Mouse (Mus musculus) liver, embryonic 15.5 days (tissue): Measurements from ENCODE around the gene Nudt4. TPM values are rescaled to one million over a fixed set of nuclear protein-coding genes. Genes with fewer than 3 reads are reported as not detected.

Experiments
- ATAC-seq: fragments of 200-750 bp; cut with Nextera tagmentation; 2 replicates; pipeline ENCODE4 v1.8.0; 2017; ENCODE audit warnings: moderate number of reproducible peaks, mild to moderate bottlenecking, moderate library complexity; ENCODE audit not compliant: insufficient read depth
- H3K27ac ChIP-seq: fragments of 300-500 bp; sonication (generic); replicated peaks from 2 replicates; pipeline ENCODE4 v1.5.1; 2015; ENCODE audit warnings: mild to moderate bottlenecking, inconsistent platforms
- H3K27me3 ChIP-seq: fragments of 300-500 bp; sonication (generic); 2 replicates; pipeline ENCODE4 v1.6.1; 2015; ENCODE audit warnings: mild to moderate bottlenecking, inconsistent platforms
- H3K36me3 ChIP-seq: fragments of 300-500 bp; sonication (generic); replicated peaks from 2 replicates; pipeline ENCODE4 v1.6.1; 2015; ENCODE audit warnings: moderate library complexity, mild to moderate bottlenecking, inconsistent platforms
- H3K4me1 ChIP-seq: fragments of 300-500 bp; sonication (generic); replicated peaks from 2 replicates; pipeline ENCODE4 v1.6.1; 2015; ENCODE audit warnings: inconsistent platforms
- H3K4me2 ChIP-seq: fragments of 300-500 bp; sonication (generic); 2 replicates; pipeline ENCODE4 v1.6.1; 2015; ENCODE audit warnings: moderate library complexity, mild to moderate bottlenecking, inconsistent platforms
- H3K4me3 ChIP-seq: fragments of 300-500 bp; sonication (generic); replicated peaks from 2 replicates; pipeline ENCODE4 v1.5.1; 2015; ENCODE audit warnings: mild to moderate bottlenecking, inconsistent platforms
- H3K9ac ChIP-seq: fragments of 300-500 bp; sonication (generic); 2 replicates; pipeline ENCODE4 v1.6.1; 2015; ENCODE audit warnings: moderate library complexity, mild to moderate bottlenecking, inconsistent platforms
- H3K9me3 ChIP-seq: fragments of 300-500 bp; sonication (generic); replicated peaks from 2 replicates; pipeline ENCODE4 v1.6.1; 2016; ENCODE audit warnings: inconsistent platforms
- WGBS: fragments of 180-500 bp; shearing (Covaris S2); methylation state at CpG from one replicate; pipeline ENCODE4 v1.1.7; 2015; ENCODE audit warnings: mixed read lengths; ENCODE audit not compliant: insufficient replicate concordance; 5-methylcytosine and 5-hydroxymethylcytosine counted together
- polyA plus RNA-seq: library from polyadenylated mRNA; unstranded; fragments of >200 nt; fragmentation: Nextera tagmentation; extraction: Ambion mirVana; gene quantifications from 2 replicates; pipeline ENCODE4 v1.2.1, GENCODE M21; 2015

Gene Nudt4
- polyA plus RNA-seq, 1 experiment from 2014 or later, result 85.3 TPM

DNA sequence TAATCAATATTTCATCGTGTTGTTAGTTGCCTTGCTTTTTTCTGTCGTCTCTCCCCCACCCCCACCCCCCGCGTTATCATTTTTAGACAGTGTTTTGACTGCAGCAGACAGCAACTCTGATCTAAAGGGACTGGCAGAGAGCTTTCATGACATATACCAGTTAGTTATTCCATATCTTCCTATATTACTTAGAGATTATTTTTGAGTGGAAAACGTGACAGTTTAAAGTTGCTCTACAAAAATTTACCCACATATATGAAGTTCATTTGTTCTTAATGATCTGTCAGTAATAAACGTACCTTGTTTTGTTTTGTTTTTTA, 27.8 kb downstream of the Nudt4 start:
- H3K4me1 ChIP-seq, result peaks cover 44% of the 10 kb centered on the region
- no peaks in the 10 kb centered on the region for H3K27me3 ChIP-seq
- no peak overlapping the region for H3K27ac ChIP-seq
- 42% methylated on average over 6 of the region's 6 CpGs for WGBS
- no peak overlapping the region for H3K9ac ChIP-seq
- no peak overlapping the region for H3K4me3 ChIP-seq
- ATAC-seq, result no peak
- H3K4me2 ChIP-seq, result no peak overlapping the region
- no peaks in the 10 kb centered on the region for H3K9me3 ChIP-seq
- H3K36me3 ChIP-seq, result no peaks in the 10 kb centered on the region

DNA sequence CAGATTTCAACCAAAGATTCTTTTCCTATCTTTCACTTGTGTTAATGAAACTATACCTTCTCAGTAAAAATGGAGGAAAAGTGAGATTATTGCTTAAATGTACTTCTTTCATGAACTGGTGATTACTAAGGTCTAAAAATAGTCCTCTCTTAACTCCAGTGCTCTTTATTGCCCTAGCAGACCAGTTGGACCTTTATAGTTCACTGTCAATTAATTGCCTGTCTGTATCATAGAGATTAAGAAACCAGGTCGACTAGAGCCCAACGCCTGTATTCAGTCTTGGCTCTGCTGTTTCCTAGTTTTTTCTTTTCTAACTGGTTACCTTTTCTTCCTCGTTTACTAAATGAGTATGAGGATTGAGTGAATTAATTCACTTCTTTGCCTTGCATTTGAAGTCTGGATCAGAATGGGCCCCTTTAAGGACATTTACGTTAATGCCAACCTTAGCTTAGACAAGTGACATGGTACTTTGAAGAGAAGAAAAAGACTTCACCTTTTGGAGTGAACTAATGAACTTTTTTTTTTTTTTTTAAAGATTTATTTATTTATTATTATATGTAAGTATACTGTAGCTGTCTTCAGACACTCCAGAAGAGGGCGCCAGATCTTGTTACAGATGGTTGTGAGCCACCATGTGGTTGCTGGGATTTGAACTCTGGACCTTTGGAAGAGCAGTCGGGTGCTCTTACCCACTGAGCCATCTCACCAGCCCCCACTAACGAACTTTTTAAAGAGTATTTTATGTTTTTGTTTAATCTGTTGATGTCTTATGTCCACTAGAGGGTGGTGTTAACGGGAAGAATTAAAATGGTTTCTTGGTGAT, 28.3 kb downstream of the Nudt4 start:
- H3K4me1 ChIP-seq, result peaks cover 44% of the 10 kb centered on the region
- no peaks in the 10 kb centered on the region for H3K9me3 ChIP-seq
- H3K27me3 ChIP-seq, result no peaks in the 10 kb centered on the region
- ATAC-seq, result no peak
- no peaks in the 10 kb centered on the region for H3K36me3 ChIP-seq
- no peak overlapping the region for H3K9ac ChIP-seq
- no peak overlapping the region for H3K27ac ChIP-seq
- no peak overlapping the region for H3K4me2 ChIP-seq
- 69% methylated on average over 8 of the region's 8 CpGs for WGBS
- H3K4me3 ChIP-seq, result no peak overlapping the region

DNA sequence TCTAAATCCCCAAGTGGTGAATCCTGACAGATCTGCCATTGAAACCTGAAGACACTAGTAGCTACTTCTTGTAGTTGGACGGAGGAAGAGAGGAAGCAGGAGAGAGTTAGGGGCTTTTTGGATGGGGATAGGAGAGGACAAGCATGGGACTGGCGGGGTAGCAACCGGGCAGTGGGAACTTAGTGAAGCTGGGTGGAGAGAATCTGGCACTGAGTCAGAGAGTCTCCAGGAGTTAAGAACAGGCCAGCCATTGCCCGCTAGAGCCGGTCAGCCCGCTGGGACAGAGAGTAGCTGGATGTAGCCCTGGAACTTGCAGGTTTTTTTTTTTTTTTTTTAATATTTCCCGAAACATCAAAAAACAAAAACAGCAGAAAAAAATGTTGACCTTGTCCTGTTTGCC, 30.6 kb downstream of the Nudt4 start:
- ATAC-seq, result no peak
- H3K36me3 ChIP-seq, result no peaks in the 10 kb centered on the region
- H3K27me3 ChIP-seq, result no peaks in the 10 kb centered on the region
- 82% methylated on average over 7 of the region's 7 CpGs for whole genome bisulfite sequencing
- H3K9me3 ChIP-seq, result no peaks in the 10 kb centered on the region
- H3K4me3 ChIP-seq, result no peak overlapping the region
- no peak overlapping the region for H3K27ac ChIP-seq
- H3K4me2 ChIP-seq, result no peak overlapping the region
- peaks cover 45% of the 10 kb centered on the region for H3K4me1 ChIP-seq
- no peak overlapping the region for H3K9ac ChIP-seq

DNA sequence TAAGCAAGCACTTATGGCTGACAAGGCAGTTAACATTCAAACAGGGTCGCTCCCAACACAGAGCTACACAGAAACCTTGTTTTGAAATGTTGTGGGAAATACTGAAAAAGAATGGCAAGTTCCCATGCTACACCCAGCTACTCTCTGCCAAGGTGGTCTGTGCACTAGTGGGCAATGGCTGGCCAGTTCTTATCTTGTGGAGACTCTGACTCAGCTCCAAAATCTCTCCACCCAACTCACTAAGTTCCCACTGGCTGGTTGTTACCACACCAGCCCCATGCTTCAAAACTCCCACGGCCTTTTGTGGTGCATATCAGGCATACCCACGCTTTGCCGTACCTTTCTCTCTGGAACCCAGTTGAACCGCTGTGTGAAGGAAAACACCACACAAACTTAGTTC, 31.0 kb downstream of the Nudt4 start:
- H3K27ac ChIP-seq, result no peak overlapping the region
- no peaks in the 10 kb centered on the region for H3K27me3 ChIP-seq
- no peaks in the 10 kb centered on the region for H3K9me3 ChIP-seq
- no peak overlapping the region for H3K9ac ChIP-seq
- ATAC-seq, result no peak
- no peak overlapping the region for H3K4me2 ChIP-seq
- no peak overlapping the region for H3K4me3 ChIP-seq
- H3K4me1 ChIP-seq, result peaks cover 44% of the 10 kb centered on the region
- 49% methylated on average over 5 of the region's 5 CpGs for WGBS
- H3K36me3 ChIP-seq, result no peaks in the 10 kb centered on the region

DNA sequence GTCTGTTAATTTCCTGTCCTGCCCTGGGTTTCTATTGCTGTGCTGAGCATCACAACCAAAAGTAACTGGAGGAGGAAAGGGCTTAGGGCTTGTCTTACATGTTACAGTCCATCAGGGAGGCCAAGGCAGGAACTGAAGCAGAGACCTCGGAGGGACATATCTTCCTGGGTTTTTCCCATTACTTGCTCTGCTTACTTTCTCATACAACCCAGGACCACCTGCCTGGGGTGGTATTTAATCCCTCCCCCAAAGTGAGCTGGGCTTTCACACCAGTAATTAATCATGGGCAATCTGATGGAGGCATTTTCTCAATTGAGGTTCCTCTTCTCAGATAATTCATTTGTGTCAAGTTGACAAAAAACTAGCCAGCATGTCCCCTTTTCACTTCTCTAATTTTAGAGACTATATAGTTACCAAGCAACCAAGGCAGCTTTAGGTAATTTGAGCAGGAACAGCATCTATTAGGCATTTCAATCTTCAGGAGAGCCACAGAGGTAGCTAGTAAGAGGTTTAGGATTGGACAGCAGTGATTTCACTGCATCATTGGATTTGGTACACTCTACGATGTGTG, 33.3 kb downstream of the Nudt4 start:
- Histone ChIP-seq H3K27me3 (no peaks in the 10 kb centered on the region), H3K36me3 (no peaks in the 10 kb centered on the region), H3K9ac (no peak overlapping the region), H3K4me3 (no peak overlapping the region), H3K4me2 (no peak overlapping the region), H3K4me1 (peaks cover 44% of the 10 kb centered on the region), H3K9me3 (no peaks in the 10 kb centered on the region), H3K27ac (no peak overlapping the region)
- ATAC-seq, result no peak
- 66% methylated on average over 2 of the region's 2 CpGs for WGBS

DNA sequence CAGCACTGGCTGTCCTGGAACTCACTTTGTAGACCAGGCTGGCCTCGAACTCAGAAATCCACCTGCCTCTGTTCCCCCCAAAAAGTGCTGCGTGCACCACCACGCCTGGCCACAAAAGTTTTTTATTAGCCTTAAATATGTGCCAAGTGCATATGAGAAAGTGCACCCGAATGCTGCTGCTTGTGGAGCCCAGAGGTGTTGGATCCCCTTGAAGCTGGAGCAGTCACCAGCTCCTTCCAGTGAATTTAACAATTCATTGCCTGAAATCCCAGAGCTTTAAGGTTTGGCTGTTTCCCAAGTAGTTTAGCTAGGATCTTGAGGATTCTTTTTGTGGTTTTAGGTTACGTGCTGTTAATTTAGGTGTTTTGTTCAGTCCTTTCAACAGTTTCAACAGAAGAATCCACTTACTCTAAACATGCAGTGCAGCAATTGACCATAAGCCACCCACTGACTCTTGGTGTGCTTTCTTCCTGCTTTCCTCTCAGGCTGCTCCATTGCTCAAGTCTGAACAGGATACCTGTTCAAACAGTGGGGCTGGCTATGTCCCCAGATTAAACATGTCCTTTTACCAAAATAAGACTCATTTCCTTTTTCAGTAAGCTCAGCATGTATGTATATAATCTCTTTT, 37.3 kb downstream of the Nudt4 start:
- Histone ChIP-seq H3K36me3 (no peaks in the 10 kb centered on the region; the same call in 1 of the 2 replicates), H3K4me2 (no peak overlapping the region), H3K9me3 (no peaks in the 10 kb centered on the region), H3K4me1 (peaks cover 30% of the 10 kb centered on the region), H3K9ac (no peak overlapping the region), H3K27ac (no peak overlapping the region), H3K4me3 (no peak overlapping the region), H3K27me3 (no peaks in the 10 kb centered on the region)
- 69% methylated on average over 5 of the region's 5 CpGs for WGBS
- ATAC-seq, result no peak

DNA sequence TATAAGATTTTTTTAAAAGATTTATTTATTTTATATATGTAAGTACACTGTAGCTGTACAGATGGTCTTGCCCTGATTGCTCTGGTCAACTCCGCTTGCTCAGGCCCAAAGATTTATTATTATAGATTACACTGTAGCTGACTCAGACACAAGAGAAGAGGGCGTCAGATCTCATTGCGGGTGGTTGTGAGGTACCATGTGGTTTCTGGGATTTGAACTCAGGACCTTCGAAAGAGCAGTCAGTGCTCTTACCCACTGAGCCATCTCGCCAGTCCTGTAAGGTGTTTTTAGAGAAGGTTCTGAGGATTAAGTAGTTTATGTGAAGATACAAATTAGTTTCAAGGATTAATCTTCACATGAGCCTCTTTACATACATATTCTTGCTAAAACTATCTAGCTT, 38.1 kb downstream of the Nudt4 start:
- WGBS, result 80% methylated on average over 5 of the region's 5 CpGs
- no peak overlapping the region for H3K4me3 ChIP-seq
- H3K9me3 ChIP-seq, result no peaks in the 10 kb centered on the region

DNA sequence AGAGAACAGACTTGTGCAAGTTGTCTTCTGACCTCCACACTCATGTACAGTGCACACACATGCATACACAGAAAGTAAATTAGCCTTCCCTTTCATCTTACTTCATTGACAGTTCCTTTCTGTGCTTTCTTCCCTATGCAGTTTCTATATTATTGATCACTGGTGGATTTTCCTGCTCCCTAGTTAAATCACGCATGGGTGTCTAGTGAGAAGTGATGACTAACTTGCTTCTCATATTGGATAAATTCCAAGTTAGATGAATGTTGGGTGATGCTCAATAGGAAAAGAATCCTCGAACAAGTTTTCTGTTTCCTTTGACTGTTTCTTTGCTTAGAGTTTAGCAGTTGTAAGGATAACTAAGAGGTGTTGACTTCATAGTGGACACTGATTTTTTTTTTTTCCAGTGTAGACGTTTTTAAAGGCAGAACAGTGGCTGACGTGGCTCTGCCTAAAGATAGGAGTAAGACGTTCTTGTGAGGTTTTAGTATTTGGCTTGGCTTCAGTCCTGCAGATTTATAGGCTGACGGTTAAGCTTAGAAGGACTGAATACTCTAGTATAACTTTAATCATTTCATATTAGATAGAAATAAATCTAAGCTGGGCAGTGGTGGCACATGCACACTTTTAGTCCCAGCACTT, 38.8 kb downstream of the Nudt4 start:
- no peak overlapping the region for H3K4me2 ChIP-seq
- H3K9ac ChIP-seq, result no peak overlapping the region
- no peaks in the 10 kb centered on the region for H3K9me3 ChIP-seq
- H3K36me3 ChIP-seq, result no peaks in the 10 kb centered on the region; the same call in 1 of the 2 replicates
- ATAC-seq, result no peak
- no peaks in the 10 kb centered on the region for H3K27me3 ChIP-seq
- H3K4me1 ChIP-seq, result peaks cover 34% of the 10 kb centered on the region
- no peak overlapping the region for H3K27ac ChIP-seq
- WGBS, result 71% methylated on average over 6 of the region's 6 CpGs
- no peak overlapping the region for H3K4me3 ChIP-seq

More for the DNA sequence above, 38.1 kb downstream of the Nudt4 start:
- ATAC-seq, result no peak
- H3K9ac ChIP-seq, result no peak overlapping the region
- peaks cover 30% of the 10 kb centered on the region for H3K4me1 ChIP-seq
- no peak overlapping the region for H3K4me2 ChIP-seq
- no peaks in the 10 kb centered on the region for H3K27me3 ChIP-seq
- H3K27ac ChIP-seq, result no peak overlapping the region
- H3K36me3 ChIP-seq, result no peaks in the 10 kb centered on the region; the same call in 1 of the 2 replicates

DNA sequence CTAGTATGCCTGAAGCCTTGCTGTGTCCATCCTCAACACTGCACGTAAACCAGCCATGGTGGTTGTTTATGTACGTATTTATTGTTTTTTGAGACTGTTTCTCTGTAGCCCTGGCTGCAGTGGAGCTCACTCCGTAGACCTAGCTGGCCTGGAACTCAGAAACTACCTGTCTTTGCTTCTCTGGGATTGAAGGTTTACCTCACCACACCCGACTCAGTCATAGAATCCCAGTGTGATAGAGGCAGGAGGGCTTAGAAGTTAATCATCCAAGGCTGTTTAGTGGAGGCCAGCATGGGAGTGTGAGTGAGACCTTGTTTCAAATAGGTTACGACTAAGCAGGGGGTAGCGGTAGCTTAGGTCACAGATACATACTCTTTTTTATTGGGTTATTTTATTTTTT, 46.3 kb downstream of the Nudt4 start:
- no peak overlapping the region for H3K4me3 ChIP-seq
- no peaks in the 10 kb centered on the region; the same call in none of the 2 replicates for H3K36me3 ChIP-seq
- H3K27me3 ChIP-seq, result no peaks in the 10 kb centered on the region
- H3K27ac ChIP-seq, result no peak overlapping the region
- 83% methylated on average over 6 of the region's 6 CpGs for WGBS
- no peaks in the 10 kb centered on the region for H3K9me3 ChIP-seq
- H3K4me2 ChIP-seq, result peak overlapping the region; percentile 8; the same call in 1 of the 2 replicates
- ATAC-seq, result no peak
- peaks cover 46% of the 10 kb centered on the region for H3K4me1 ChIP-seq
- H3K9ac ChIP-seq, result no peak overlapping the region

DNA sequence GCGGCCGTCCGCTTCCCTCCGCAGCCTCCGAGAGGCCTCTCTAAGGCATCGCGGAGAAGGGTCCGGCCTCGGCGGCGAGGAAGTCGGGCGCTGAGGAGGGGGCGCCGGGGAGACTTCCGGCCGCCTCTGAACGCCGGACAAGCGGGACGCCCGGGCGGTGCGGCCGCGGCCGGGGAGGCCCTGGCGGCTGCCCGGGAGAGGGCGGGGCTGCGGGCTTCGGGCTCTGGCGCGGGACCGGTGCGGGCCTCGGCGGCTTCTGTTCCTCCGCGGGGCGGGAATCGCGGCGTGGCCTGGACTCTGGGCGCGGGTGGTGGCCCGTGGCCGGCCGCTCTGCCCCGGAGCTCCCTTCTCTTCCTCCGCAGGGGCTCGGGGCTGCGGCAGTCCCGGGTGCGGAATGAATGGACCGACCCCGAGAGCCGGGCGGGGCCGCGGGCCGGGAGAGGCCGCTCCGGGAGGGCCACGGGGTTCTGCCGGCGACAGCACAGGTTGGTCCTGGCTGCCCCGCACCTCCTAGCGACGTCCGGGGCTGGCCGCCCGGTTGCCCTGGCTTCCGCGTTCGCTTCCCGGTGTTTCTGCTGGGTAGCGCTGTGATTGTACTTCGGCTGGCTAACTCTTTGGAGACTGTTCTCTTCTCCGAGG, 48.5 kb downstream of the Nudt4 start:
- peak overlapping the region; percentile 100 for H3K4me3 ChIP-seq
- no peaks in the 10 kb centered on the region for H3K27me3 ChIP-seq
- H3K27ac ChIP-seq, result peak overlapping the region; percentile 97
- H3K9me3 ChIP-seq, result no peaks in the 10 kb centered on the region
- H3K4me2 ChIP-seq, result peak overlapping the region; percentile 78
- under 1% methylated on average over 69 of the region's 80 CpGs for WGBS
- peaks cover 39% of the 10 kb centered on the region for H3K4me1 ChIP-seq
- H3K9ac ChIP-seq, result peak overlapping the region; percentile 98
- ATAC-seq, result peak; percentile 57
- H3K36me3 ChIP-seq, result no peaks in the 10 kb centered on the region; the same call in 1 of the 2 replicates
